Mouse (Mus musculus): Measurements from ENCODE around the gene Rsph9. TPM values are rescaled to one million over a fixed set of nuclear protein-coding genes. Genes with fewer than 3 reads are reported as not detected.

The Rsph9 gene
- polyA plus RNA-seq, 1 experiment from 2014 or later = 23.7 TPM

GRCm38 (mm10) chr17:46080388-46080787 lies 63.6 kb downstream of the Rsph9 start:
- Histone ChIP-seq H3K36me3 (ENCODE audit: control insufficient read depth, insufficient read depth, low read length) (no peaks in the 10 kb centered on the region), H3K4me1 (replicated peaks; ENCODE audit: control insufficient read depth, insufficient read depth, low read length) (peaks cover 34% of the 10 kb centered on the region), H3K27me3 (ENCODE audit: control insufficient read depth, insufficient read depth, low read depth, low read length) (no peaks in the 10 kb centered on the region), H3K27ac (ENCODE audit: low read length) (no peak overlapping the region), H3K4me3 (ENCODE audit: low read length) (no peak overlapping the region), H3K4me2 (ENCODE audit: low read depth, low read length) (no peak overlapping the region), H3K9ac (ENCODE audit: low read length) (no peak overlapping the region), H3K9me3 (ENCODE audit: control insufficient read depth, low read length) (peaks cover 2% of the 10 kb centered on the region; the same call in 1 of the 2 replicates)
- ATAC-seq (ENCODE audit: low read depth) = no peak
- 67% methylated on average over 7 of the region's 7 CpGs for WGBS

GRCm38 (mm10) chr17:46079037-46079436 lies 65.0 kb downstream of the Rsph9 start:
- 59% methylated on average over 2 of the region's 2 CpGs for WGBS
- Histone ChIP-seq H3K27me3 (ENCODE audit: control insufficient read depth, insufficient read depth, low read depth, low read length) (no peaks in the 10 kb centered on the region), H3K27ac (ENCODE audit: low read length) (no peak overlapping the region), H3K4me2 (ENCODE audit: low read depth, low read length) (no peak overlapping the region), H3K9ac (ENCODE audit: low read length) (no peak overlapping the region), H3K9me3 (ENCODE audit: control insufficient read depth, low read length) (peaks cover 2% of the 10 kb centered on the region; the same call in 1 of the 2 replicates), H3K4me1 (replicated peaks; ENCODE audit: control insufficient read depth, insufficient read depth, low read length) (peaks cover 32% of the 10 kb centered on the region), H3K4me3 (ENCODE audit: low read length) (no peak overlapping the region), H3K36me3 (ENCODE audit: control insufficient read depth, insufficient read depth, low read length) (no peaks in the 10 kb centered on the region)
- ATAC-seq (ENCODE audit: low read depth) = no peak

- Histone ChIP-seq H3K9me3 (ENCODE audit: control insufficient read depth, low read length) (peaks cover 2% of the 10 kb centered on the region; the same call in 1 of the 2 replicates), H3K36me3 (ENCODE audit: control insufficient read depth, insufficient read depth, low read length) (no peaks in the 10 kb centered on the region), H3K9ac (ENCODE audit: low read length) (no peak overlapping the region), H3K27me3 (ENCODE audit: control insufficient read depth, insufficient read depth, low read depth, low read length) (no peaks in the 10 kb centered on the region), H3K27ac (ENCODE audit: low read length) (no peak overlapping the region), H3K4me3 (ENCODE audit: low read length) (no peak overlapping the region), H3K4me2 (ENCODE audit: low read depth, low read length) (no peak overlapping the region), H3K4me1 (replicated peaks; ENCODE audit: control insufficient read depth, insufficient read depth, low read length) (peaks cover 31% of the 10 kb centered on the region)
- ATAC-seq (ENCODE audit: low read depth) = no peak
- 82% methylated on average over 12 of the region's 12 CpGs for WGBS
Measured at GRCm38 (mm10) chr17:46077921-46078534, 66.0 kb downstream of the Rsph9 start.

GRCm38 (mm10) chr17:46076260-46076551 lies 67.8 kb downstream of the Rsph9 start:
- Histone ChIP-seq H3K9me3 (ENCODE audit: control insufficient read depth, low read length) (peaks cover 2% of the 10 kb centered on the region; the same call in 1 of the 2 replicates), H3K27ac (ENCODE audit: low read length) (no peak overlapping the region), H3K36me3 (ENCODE audit: control insufficient read depth, insufficient read depth, low read length) (no peaks in the 10 kb centered on the region), H3K9ac (ENCODE audit: low read length) (no peak overlapping the region), H3K27me3 (ENCODE audit: control insufficient read depth, insufficient read depth, low read depth, low read length) (no peaks in the 10 kb centered on the region), H3K4me3 (ENCODE audit: low read length) (no peak overlapping the region), H3K4me2 (ENCODE audit: low read depth, low read length) (no peak overlapping the region), H3K4me1 (replicated peaks; ENCODE audit: control insufficient read depth, insufficient read depth, low read length) (peaks cover 23% of the 10 kb centered on the region)
- WGBS = 67% methylated on average over 1 of the region's 1 CpGs
- no peak for ATAC-seq (ENCODE audit: low read depth)

GRCm38 (mm10) chr17:46075551-46076259 lies 68.3 kb downstream of the Rsph9 start:
- no peak for ATAC-seq (ENCODE audit: low read depth)
- H3K4me2 ChIP-seq (ENCODE audit: low read depth, low read length) = no peak overlapping the region
- no peaks in the 10 kb centered on the region for H3K27me3 ChIP-seq (ENCODE audit: control insufficient read depth, insufficient read depth, low read depth, low read length)
- peaks cover 19% of the 10 kb centered on the region for H3K4me1 ChIP-seq (replicated peaks; ENCODE audit: control insufficient read depth, insufficient read depth, low read length)
- no peak overlapping the region for H3K27ac ChIP-seq (ENCODE audit: low read length)
- no peak overlapping the region for H3K9ac ChIP-seq (ENCODE audit: low read length)
- peaks cover 2% of the 10 kb centered on the region; the same call in 1 of the 2 replicates for H3K9me3 ChIP-seq (ENCODE audit: control insufficient read depth, low read length)
- 73% methylated on average over 5 of the region's 5 CpGs for WGBS
- H3K36me3 ChIP-seq (ENCODE audit: control insufficient read depth, insufficient read depth, low read length) = no peaks in the 10 kb centered on the region
- no peak overlapping the region for H3K4me3 ChIP-seq (ENCODE audit: low read length)

- no peak; the same call in 1 of the 2 replicates for ATAC-seq (ENCODE audit: low read depth)
- no peaks in the 10 kb centered on the region for H3K36me3 ChIP-seq (ENCODE audit: control insufficient read depth, insufficient read depth, low read length)
- peaks cover 19% of the 10 kb centered on the region for H3K4me1 ChIP-seq (replicated peaks; ENCODE audit: control insufficient read depth, insufficient read depth, low read length)
- H3K4me2 ChIP-seq (ENCODE audit: low read depth, low read length) = no peak overlapping the region
- 42% methylated on average over 3 of the region's 3 CpGs for WGBS
- no peak overlapping the region for H3K27ac ChIP-seq (ENCODE audit: low read length)
- H3K4me3 ChIP-seq (ENCODE audit: low read length) = no peak overlapping the region
- H3K27me3 ChIP-seq (ENCODE audit: control insufficient read depth, insufficient read depth, low read depth, low read length) = no peaks in the 10 kb centered on the region
- H3K9ac ChIP-seq (ENCODE audit: low read length) = no peak overlapping the region
- H3K9me3 ChIP-seq (ENCODE audit: control insufficient read depth, low read length) = peaks cover 2% of the 10 kb centered on the region; the same call in 1 of the 2 replicates
Measured at GRCm38 (mm10) chr17:46075116-46075485, 68.9 kb downstream of the Rsph9 start.

GRCm38 (mm10) chr17:46074398-46075115 lies 69.5 kb downstream of the Rsph9 start:
- no peak for ATAC-seq (ENCODE audit: low read depth)
- peaks cover 2% of the 10 kb centered on the region; the same call in 1 of the 2 replicates for H3K9me3 ChIP-seq (ENCODE audit: control insufficient read depth, low read length)
- WGBS = 25% methylated on average over 7 of the region's 7 CpGs
- peak overlapping the region; percentile 39; the same call in 1 of the 2 replicates for H3K9ac ChIP-seq (ENCODE audit: low read length)
- H3K4me1 ChIP-seq (replicated peaks; ENCODE audit: control insufficient read depth, insufficient read depth, low read length) = peaks cover 23% of the 10 kb centered on the region
- H3K27ac ChIP-seq (ENCODE audit: low read length) = peak overlapping the region; percentile 24; the same call in 1 of the 2 replicates
- H3K4me2 ChIP-seq (ENCODE audit: low read depth, low read length) = peak overlapping the region; percentile 35
- peak overlapping the region; percentile 21 for H3K4me3 ChIP-seq (ENCODE audit: low read length)
- no peaks in the 10 kb centered on the region for H3K27me3 ChIP-seq (ENCODE audit: control insufficient read depth, insufficient read depth, low read depth, low read length)
- no peaks in the 10 kb centered on the region for H3K36me3 ChIP-seq (ENCODE audit: control insufficient read depth, insufficient read depth, low read length)

GRCm38 (mm10) chr17:46073730-46074301 lies 70.2 kb downstream of the Rsph9 start:
- WGBS = 10% methylated on average over 23 of the region's 23 CpGs

More at GRCm38 (mm10) chr17:46073730-46074301, 70.2 kb downstream of the Rsph9 start:
- H3K36me3 ChIP-seq (ENCODE audit: control insufficient read depth, insufficient read depth, low read length) = no peaks in the 10 kb centered on the region
- H3K27ac ChIP-seq (ENCODE audit: low read length) = peak overlapping the region; percentile 70
- peak overlapping the region; percentile 35 for H3K4me2 ChIP-seq (ENCODE audit: low read depth, low read length)
- ATAC-seq (ENCODE audit: low read depth) = peak; percentile 84
- H3K4me1 ChIP-seq (replicated peaks; ENCODE audit: control insufficient read depth, insufficient read depth, low read length) = peaks cover 24% of the 10 kb centered on the region
- peak overlapping the region; percentile 39; the same call in 1 of the 2 replicates for H3K9ac ChIP-seq (ENCODE audit: low read length)
- H3K27me3 ChIP-seq (ENCODE audit: control insufficient read depth, insufficient read depth, low read depth, low read length) = no peaks in the 10 kb centered on the region
- peak overlapping the region; percentile 21 for H3K4me3 ChIP-seq (ENCODE audit: low read length)
- H3K9me3 ChIP-seq (ENCODE audit: control insufficient read depth, low read length) = no peaks in the 10 kb centered on the region
